Mouse (Mus musculus): Measurements from ENCODE around the gene Erbin. TPM values are rescaled to one million over a fixed set of nuclear protein-coding genes. Genes with fewer than 3 reads are reported as not detected.

Erbin gene
- polyA plus RNA-seq (2015; fragmentation: Illumina TruSeq; extraction: RNeasy Lipid Tissue Mini Kit (QIAGEN cat#74804); ENCODE audit: insufficient read depth, low read depth, low replicate concordance) = 9.4 TPM

DNA sequence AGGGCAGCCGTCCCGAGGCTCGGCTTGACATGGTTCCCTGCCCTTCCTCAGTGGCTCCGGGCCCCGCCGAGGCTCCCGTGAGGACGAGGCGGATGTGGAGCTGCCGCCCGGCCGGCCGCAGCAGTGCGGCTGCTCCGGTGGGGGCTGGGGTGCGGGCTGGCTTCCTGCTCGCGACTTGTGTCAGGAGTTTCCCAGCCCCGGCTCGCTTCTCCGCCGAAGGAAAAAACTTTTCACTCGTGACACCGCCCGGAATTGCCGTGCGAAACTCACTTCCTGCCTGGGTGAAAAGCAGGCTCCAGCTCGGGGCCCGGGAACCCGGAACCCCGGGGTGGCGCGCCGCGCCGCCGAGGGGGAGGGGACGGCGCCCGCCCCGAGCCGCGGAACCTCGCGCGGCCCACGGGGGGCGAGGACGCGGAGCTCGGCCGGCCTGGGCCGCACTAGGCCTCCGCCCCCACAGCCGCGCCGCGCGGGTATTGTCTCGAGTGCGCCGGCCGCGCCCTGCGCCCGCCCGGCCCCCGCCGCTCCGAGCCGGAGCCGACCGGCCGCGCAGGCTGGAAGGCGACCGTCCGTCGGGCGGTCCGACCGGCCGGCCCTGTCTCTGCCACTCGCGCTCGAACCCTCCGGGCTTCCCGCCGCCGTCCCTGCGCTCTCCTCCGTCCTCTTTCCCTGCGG, at the start of gene Erbin:
TSS of gene Erbin (minus strand) at position 254 of the 672 bp plus-strand sequence.

DNA sequence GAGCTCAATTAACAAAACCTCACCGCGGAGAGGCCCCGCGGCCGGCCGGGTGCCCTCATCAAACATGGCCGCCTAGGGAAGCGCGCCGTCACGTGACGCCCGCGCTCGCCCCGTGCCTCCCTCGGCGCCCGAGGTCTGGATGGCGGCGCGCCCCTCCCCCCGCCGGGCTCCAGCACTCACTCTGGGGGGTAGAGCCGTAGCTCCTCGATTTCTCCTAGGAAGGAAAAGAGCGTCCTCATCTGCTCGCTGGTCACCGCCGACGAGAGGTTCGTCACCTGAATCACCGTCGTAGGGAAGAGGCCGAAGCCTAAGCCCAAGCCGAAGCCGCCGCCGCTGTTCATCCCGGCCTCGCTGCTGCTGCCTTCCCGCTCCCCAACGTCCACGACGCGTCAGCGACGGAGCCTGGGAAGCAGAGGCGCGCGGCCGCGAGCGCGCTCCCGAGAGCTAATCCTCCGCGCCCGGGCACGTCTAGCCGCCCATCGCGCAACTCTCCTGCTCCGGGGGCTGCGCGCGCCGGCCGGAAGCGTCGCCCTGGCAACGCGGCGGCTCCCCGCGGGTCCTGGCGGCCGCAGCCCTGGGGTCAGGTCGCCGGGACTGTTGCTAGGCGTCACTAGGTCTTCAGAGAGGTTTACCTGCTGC, 146.1 kb downstream of the Erbin start, which contains the start of gene Srek1:
TSS of gene Srek1 (minus strand) at position 490 of the 639 bp plus-strand sequence.

Other genes starting within 250 kb of the Erbin start
- 18.2 TPM for gene Srek1, start 145.9 kb downstream of the Erbin start, polyA plus RNA-seq (2015; fragmentation: Illumina TruSeq; extraction: RNeasy Lipid Tissue Mini Kit (QIAGEN cat#74804); ENCODE audit: insufficient read depth, low read depth, low replicate concordance)
- 3.4 TPM for gene Nln, start 189.1 kb upstream of the Erbin start, polyA plus RNA-seq (2015; fragmentation: Illumina TruSeq; extraction: RNeasy Lipid Tissue Mini Kit (QIAGEN cat#74804); ENCODE audit: insufficient read depth, low read depth, low replicate concordance)
- 0.87 TPM for gene Sgtb, start 189.2 kb upstream of the Erbin start, polyA plus RNA-seq (2015; fragmentation: Illumina TruSeq; extraction: RNeasy Lipid Tissue Mini Kit (QIAGEN cat#74804); ENCODE audit: insufficient read depth, low read depth, low replicate concordance)